14 mouse cellular contexts compared by ENCODE assay signal in genomic region chr16:70329036-70329435, GRCm38 (mm10). TPM values are rescaled to one million over a fixed set of nuclear protein-coding genes. Genes with fewer than 3 reads are reported as not detected.
DNase-seq lines count a peak whose midpoint lies in the region; ATAC-seq and TF ChIP-seq lines count a peak whose summit lies in the region.
"Had no signal": no experiment of that assay in that cellular context is flagged by ENCODE, and none has a peak within 500 bp of the region (broad histone marks: within the 10 kb centered on the region; RNA-seq: fewer than 3 reads in every experiment).

No protein-coding gene starts in this region.

- POLR2A ChIA-PET in Patski (lab: Charles Lee): no interaction called here

- no peaks in the 10 kb centered on the region for H3K36me3 ChIP-seq in kidney, postnatal 0 days (ENCODE audit: insufficient read depth, low read length)
- H3K36me3 ChIP-seq in forebrain, embryonic 13.5 days (ENCODE audit: poor library complexity, severe bottlenecking): no peaks in the 10 kb centered on the region
- H3K36me3 ChIP-seq in macrophage (ENCODE audit: inconsistent target): no peaks in the 10 kb centered on the region
- H3K36me3 ChIP-seq: embryonic facial prominence, embryonic 12.5 days; limb, embryonic 13.5 days had no signal

- H3K9ac ChIP-seq in kidney, postnatal 0 days (ENCODE audit: low read depth, low read length): no peak overlapping the region
- no peak overlapping the region for H3K9ac ChIP-seq in forebrain, embryonic 13.5 days
- H3K9ac ChIP-seq: embryonic facial prominence, embryonic 12.5 days; limb, embryonic 13.5 days had no signal

- H3K9me3 ChIP-seq in kidney, postnatal 0 days (replicated peaks; ENCODE audit: low read length): no peaks in the 10 kb centered on the region
- H3K9me3 ChIP-seq in forebrain, embryonic 13.5 days (replicated peaks): no peaks in the 10 kb centered on the region
- H3K9me3 ChIP-seq: embryonic facial prominence, embryonic 12.5 days; limb, embryonic 13.5 days had no signal

- peaks cover 15% of the 10 kb centered on the region for H3K79me2 ChIP-seq in macrophage (ENCODE audit: inconsistent target)

- TF ChIP-seq CTCF in kidney, postnatal 0 days (IDR thresholded peaks at IDR 0.05; ENCODE audit: low read depth): no peak
- no peak for TF ChIP-seq CTCF in Patski (IDR thresholded peaks at IDR 0.05)

- CTCF ChIA-PET in Patski (lab: Charles Lee): interaction anchor here (0.9 kb wide), 1 partner anchor 10 kb away, joined by 3 read pairs; no protein-coding TSS in a partner anchor

- intact Hi-C loops in gastrocnemius, postnatal 14 days (cut with DNase I; ENCODE audit: low total_unique reads): no loop called here

- H3K4me3 ChIP-seq in kidney, postnatal 0 days (replicated peaks; ENCODE audit: low read depth, low read length): no peak overlapping the region
- H3K4me3 ChIP-seq in forebrain, embryonic 13.5 days: no peak overlapping the region
- peak overlapping the region; percentile 1; the same call in 1 of the 2 replicates for H3K4me3 ChIP-seq in macrophage (ENCODE audit: inconsistent target)
- H3K4me3 ChIP-seq: embryonic facial prominence, embryonic 12.5 days; limb, embryonic 13.5 days had no signal

- WGBS in kidney, postnatal 0 days: 65% methylated on average over 10 of the region's 10 CpGs
- 24% methylated on average over 10 of the region's 10 CpGs for WGBS in forebrain, embryonic 13.5 days
- 18% methylated on average over 10 of the region's 10 CpGs for WGBS in macrophage (ENCODE audit: missing documents)

- no peaks in the 10 kb centered on the region for H3K27me3 ChIP-seq in kidney, postnatal 0 days (ENCODE audit: insufficient read depth, low read length)
- no peaks in the 10 kb centered on the region for H3K27me3 ChIP-seq in Patski
- H3K27me3 ChIP-seq in forebrain, embryonic 13.5 days: no peaks in the 10 kb centered on the region
- H3K27me3 ChIP-seq: embryonic facial prominence, embryonic 12.5 days; limb, embryonic 13.5 days had no signal

- ATAC-seq in kidney, postnatal 0 days (replicated peaks; ENCODE audit: low FRiP score, low read depth): no peak
- peak; percentile 46 for ATAC-seq in Patski
- no peak for ATAC-seq in forebrain, embryonic 13.5 days

- DNase-seq in kidney, postnatal 0 days (ENCODE audit: low spot score): no peak
- DNase-seq in kidney, postnatal 14 days: no peak
- DNase-seq in Patski (ENCODE audit: low read depth, low spot score): no peak
- DNase-seq in left cerebral cortex, adult 11 months (ENCODE audit: low spot score): no peak
- DNase-seq in gastrocnemius, postnatal 14 days: no peak
- DNase-seq: cerebellum, postnatal 10 days; heart, postnatal 10 days; kidney, adult 11 months; layer of hippocampus, adult 9-11 months; spleen, adult 18-20 months had no signal

- in situ Hi-C loops in Patski (cut with MboI; ENCODE audit: low pct_unique_long_range_greater_than_20kb): no loop called here

- no peak overlapping the region for H3K27ac ChIP-seq in kidney, postnatal 0 days
- no peak overlapping the region for H3K27ac ChIP-seq in forebrain, embryonic 13.5 days
- H3K27ac ChIP-seq in macrophage: peak overlapping the region; percentile 67
- H3K27ac ChIP-seq: embryonic facial prominence, embryonic 12.5 days; limb, embryonic 13.5 days had no signal

- H3K4me1 ChIP-seq in kidney, postnatal 0 days (replicated peaks; ENCODE audit: insufficient read depth, low read length): no peaks in the 10 kb centered on the region
- H3K4me1 ChIP-seq in forebrain, embryonic 13.5 days: peaks cover 9% of the 10 kb centered on the region; the same call in 1 of the 2 replicates
- H3K4me1 ChIP-seq: embryonic facial prominence, embryonic 12.5 days had no signal

- peak overlapping the region; percentile 24; the same call in 1 of the 2 replicates for H3K4me2 ChIP-seq in kidney, postnatal 0 days (ENCODE audit: low read length)
- H3K4me2 ChIP-seq in forebrain, embryonic 13.5 days: peak overlapping the region; percentile 29
- H3K4me2 ChIP-seq: embryonic facial prominence, embryonic 12.5 days; limb, embryonic 13.5 days had no signal

RNA-seq across cellular contexts. Expression of gene Gbe1, which starts 15.3 kb away (rescaled TPM):
- 33.0 and 35.8 TPM in 2 replicates for polyA plus RNA-seq in kidney, postnatal 0 days (2015; fragmentation: Nextera tagmentation; extraction: Ambion mirVana)
- 20.9 TPM for polyA plus RNA-seq in Patski (2021)
- polyA plus RNA-seq in forebrain, embryonic 13.5 days (2015; fragmentation: Nextera tagmentation; extraction: Ambion mirVana): 13.7 and 14.6 TPM in 2 replicates
- total RNA-seq in macrophage (2018; cell fraction: chromatin; rRNA removed): 10 to 100 TPM; 24.5 to 48.8 (median 31.1) TPM
- total RNA-seq in macrophage (2018; cell fraction: cytosol; rRNA removed): 10 to 100 TPM; 11.1 to 18.2 (median 13.7) TPM
- 10 to 100 TPM; 21.0 to 40.9 (median 26.7) TPM for total RNA-seq in macrophage (2018; cell fraction: nucleus; rRNA removed)
- polyA plus RNA-seq in macrophage (2018): 14.7 to 24.2 TPM (median 16.8 TPM) in 3 replicates
- total RNA-seq in gastrocnemius, postnatal 14 days (2021): 10 to 100 TPM; 46.8 to 50.3 TPM
